Mouse (Mus musculus) spleen, embryonic (tissue): Measurements from ENCODE around the gene Ssbp3.

Source experiments
- CTCF ChIA-PET: fragments of 350-600 bp; sonication (Branson Sonifier 250); formaldehyde crosslinking; loops from one replicate; lab custom pipeline; 2022; lab: Charles Lee

Gene Ssbp3

GRCm38 (mm10) chr4:106958117-106958516, 47.6 kb downstream of the Ssbp3 start:
- CTCF ChIA-PET: no interaction called here

- CTCF ChIA-PET: no interaction called here
Observed at GRCm38 (mm10) chr4:106958561-106958960, 48.1 kb downstream of the Ssbp3 start.

GRCm38 (mm10) chr4:106959506-106960302, 49.2 kb downstream of the Ssbp3 start:
- CTCF ChIA-PET: no interaction called here

- CTCF ChIA-PET: no interaction called here
Observed at GRCm38 (mm10) chr4:106960476-106960875, 50.0 kb downstream of the Ssbp3 start.

GRCm38 (mm10) chr4:106961321-106961720, 50.8 kb downstream of the Ssbp3 start:
- CTCF ChIA-PET: no interaction called here

- CTCF ChIA-PET: no interaction called here
Observed at GRCm38 (mm10) chr4:106964356-106964755, 53.9 kb downstream of the Ssbp3 start.

- CTCF ChIA-PET: no interaction called here
Observed at GRCm38 (mm10) chr4:106964996-106965395, 54.5 kb downstream of the Ssbp3 start.

- CTCF ChIA-PET: no interaction called here
Observed at GRCm38 (mm10) chr4:106966443-106966842, 55.9 kb downstream of the Ssbp3 start.

GRCm38 (mm10) chr4:106968910-106969309, 58.4 kb downstream of the Ssbp3 start:
- CTCF ChIA-PET: interaction anchor here (0.6 kb wide), 1 partner anchor 351 kb away, joined by 4 read pairs; no protein-coding TSS in a partner anchor

- CTCF ChIA-PET: no interaction called here
Observed at GRCm38 (mm10) chr4:106970786-106971185, 60.3 kb downstream of the Ssbp3 start.

GRCm38 (mm10) chr4:106972061-106972460, 61.6 kb downstream of the Ssbp3 start:
- CTCF ChIA-PET: interaction anchor here (0.5 kb wide), 1 partner anchor 205 kb away, joined by 3 read pairs; no protein-coding TSS in a partner anchor

GRCm38 (mm10) chr4:106972461-106973384, 62.2 kb downstream of the Ssbp3 start:
- CTCF ChIA-PET: interaction anchor here (0.5 kb wide), 1 partner anchor 206 kb away, joined by 3 read pairs; no protein-coding TSS in a partner anchor

GRCm38 (mm10) chr4:106975324-106975723, 64.8 kb downstream of the Ssbp3 start:
- CTCF ChIA-PET: no interaction called here

- CTCF ChIA-PET: interaction anchor here (1.0 kb wide), 1 partner anchor 185 kb away, joined by 3 read pairs; no protein-coding TSS in a partner anchor
Observed at GRCm38 (mm10) chr4:106975890-106976289, 65.4 kb downstream of the Ssbp3 start.

- CTCF ChIA-PET: interaction anchor here (1.0 kb wide), 1 partner anchor 184 kb away, joined by 3 read pairs; no protein-coding TSS in a partner anchor
Observed at GRCm38 (mm10) chr4:106976576-106976975, 66.1 kb downstream of the Ssbp3 start.

GRCm38 (mm10) chr4:106977218-106977651, 66.7 kb downstream of the Ssbp3 start:
- CTCF ChIA-PET: no interaction called here

- CTCF ChIA-PET: no interaction called here
Observed at GRCm38 (mm10) chr4:106978376-106978775, 67.9 kb downstream of the Ssbp3 start.

- CTCF ChIA-PET: interaction anchor here (0.6 kb wide), 1 partner anchor 150 kb away, joined by 5 read pairs; no protein-coding TSS in a partner anchor
Observed at GRCm38 (mm10) chr4:106980669-106981068, 70.2 kb downstream of the Ssbp3 start.

GRCm38 (mm10) chr4:106981385-106982103, 71.0 kb downstream of the Ssbp3 start:
- CTCF ChIA-PET: no interaction called here

- CTCF ChIA-PET: no interaction called here
Observed at GRCm38 (mm10) chr4:106982344-106983121, 72.0 kb downstream of the Ssbp3 start.
